Mouse (Mus musculus) hindbrain, embryonic 10.5 days (tissue): ENCODE data around the gene Tut4. TPM values are rescaled to one million over a fixed set of nuclear protein-coding genes. Genes with fewer than 3 reads are reported as not detected.
A peak's percentile ranks its signal among the peaks of the same experiment; 100 is the strongest.

Source experiments
- DNase-seq: peaks from one replicate; pipeline ENCODE4 v3.0.0-alpha.2; 2017; ENCODE audit warnings: low spot score
- H3K27ac ChIP-seq: fragments of 300-500 bp; sonication (generic); 2 replicates; pipeline ENCODE4 v1.5.1; 2016; ENCODE audit warnings: mild to moderate bottlenecking, moderate library complexity
- H3K27me3 ChIP-seq: fragments of 300-500 bp; sonication (generic); 2 replicates; pipeline ENCODE4 v1.6.1; 2016; ENCODE audit warnings: mild to moderate bottlenecking; ENCODE audit not compliant: poor library complexity, insufficient read depth, severe bottlenecking
- H3K36me3 ChIP-seq: fragments of 300-500 bp; sonication (generic); 2 replicates; pipeline ENCODE4 v1.6.1; 2016; ENCODE audit warnings: mild to moderate bottlenecking, moderate library complexity
- H3K4me1 ChIP-seq: fragments of 300-500 bp; sonication (generic); replicated peaks from 2 replicates; pipeline ENCODE4 v1.6.1; 2016; ENCODE audit warnings: mild to moderate bottlenecking
- H3K4me3 ChIP-seq: fragments of 300-500 bp; sonication (generic); 2 replicates; pipeline ENCODE4 v1.5.1; 2016; ENCODE audit warnings: mild to moderate bottlenecking, moderate library complexity
- H3K9me3 ChIP-seq: fragments of 300-500 bp; sonication (generic); 2 replicates; pipeline ENCODE4 v1.6.1; 2016; ENCODE audit warnings: mild to moderate bottlenecking, moderate library complexity
- WGBS: fragments of 180-500 bp; shearing (Covaris S2); methylation state at CpG from one replicate; pipeline ENCODE4 v1.1.7; 2016; 5-methylcytosine and 5-hydroxymethylcytosine counted together
- polyA plus RNA-seq: library from polyadenylated mRNA; unstranded; fragments of >200 nt; fragmentation: Nextera tagmentation; extraction: Ambion mirVana; gene quantifications from 2 replicates; pipeline ENCODE4 v1.2.1, GENCODE M21; 2016

The Tut4 gene
- polyA plus RNA-seq, 1 experiment from 2014 or later, result 62.4 TPM

GRCm38 (mm10) chr4:108578840-108579742 lies 119.9 kb downstream of the Tut4 start, which contains the start of the genes Prpf38a and Orc1:
Prpf38a (minus strand) TSS chr4:108579336.
Orc1 (plus strand) TSS chr4:108579423.
- DNase-seq, result peak; percentile 98
- WGBS, result under 1% methylated on average over 64 of the region's 64 CpGs
- Histone ChIP-seq H3K27ac (peak within 1 kb of the TSS; percentile 89), H3K9me3 (no peaks in the 10 kb centered on the region), H3K4me1 (peaks cover 31% of the 10 kb centered on the region), H3K4me3 (peak within 1 kb of the TSS; percentile 84), H3K36me3 (peaks cover 55% of the 10 kb centered on the region), H3K27me3 (no peaks in the 10 kb centered on the region)

GRCm38 (mm10) chr4:108579743-108580411 lies 120.7 kb downstream of the Tut4 start:
- Histone ChIP-seq H3K4me3 (peak overlapping the region; percentile 84), H3K9me3 (no peaks in the 10 kb centered on the region), H3K27ac (peak overlapping the region; percentile 89), H3K27me3 (no peaks in the 10 kb centered on the region), H3K4me1 (peaks cover 31% of the 10 kb centered on the region), H3K36me3 (peaks cover 52% of the 10 kb centered on the region)
- WGBS, result 1% methylated on average over 16 of the region's 16 CpGs
- no peak for DNase-seq

- no peaks in the 10 kb centered on the region for H3K4me1 ChIP-seq
- no peaks in the 10 kb centered on the region for H3K27me3 ChIP-seq
- no peak overlapping the region for H3K27ac ChIP-seq
- no peak overlapping the region for H3K4me3 ChIP-seq
- DNase-seq, result no peak
- peaks cover 84% of the 10 kb centered on the region for H3K36me3 ChIP-seq
- H3K9me3 ChIP-seq, result no peaks in the 10 kb centered on the region
- WGBS, result 92% methylated on average over 2 of the region's 2 CpGs
These were observed 134.2 kb downstream of the Tut4 start for GRCm38 (mm10) chr4:108593376-108593775.

GRCm38 (mm10) chr4:108595785-108596184 lies 136.6 kb downstream of the Tut4 start:
- Histone ChIP-seq H3K9me3 (no peaks in the 10 kb centered on the region), H3K4me3 (no peak overlapping the region), H3K4me1 (no peaks in the 10 kb centered on the region), H3K36me3 (peaks cover 89% of the 10 kb centered on the region), H3K27ac (no peak overlapping the region), H3K27me3 (no peaks in the 10 kb centered on the region)
- DNase-seq, result no peak
- 94% methylated on average over 1 of the region's 1 CpGs for WGBS

GRCm38 (mm10) chr4:108598306-108598705 lies 139.1 kb downstream of the Tut4 start:
- DNase-seq, result no peak
- no peak overlapping the region for H3K27ac ChIP-seq
- no peaks in the 10 kb centered on the region for H3K27me3 ChIP-seq
- H3K9me3 ChIP-seq, result 0 out of 2 replicates have a peak, but pooled peaks cover 3% of the 10 kb centered on the region
- H3K4me3 ChIP-seq, result no peak overlapping the region
- peaks cover 94% of the 10 kb centered on the region for H3K36me3 ChIP-seq
- no peaks in the 10 kb centered on the region for H3K4me1 ChIP-seq
- 92% methylated on average over 4 of the region's 4 CpGs for WGBS

- Histone ChIP-seq H3K4me3 (no peak overlapping the region), H3K36me3 (peaks cover 95% of the 10 kb centered on the region), H3K27me3 (no peaks in the 10 kb centered on the region), H3K27ac (no peak overlapping the region), H3K9me3 (0 out of 2 replicates have a peak, but pooled peaks cover 3% of the 10 kb centered on the region), H3K4me1 (no peaks in the 10 kb centered on the region)
- DNase-seq, result no peak
- WGBS, result 95% methylated on average over 7 of the region's 7 CpGs
These were observed 142.6 kb downstream of the Tut4 start for GRCm38 (mm10) chr4:108601870-108602269.

- DNase-seq, result no peak
- WGBS, result 94% methylated on average over 3 of the region's 3 CpGs
- H3K9me3 ChIP-seq, result no peaks in the 10 kb centered on the region
- peaks cover 87% of the 10 kb centered on the region for H3K36me3 ChIP-seq
- H3K27ac ChIP-seq, result no peak overlapping the region
- H3K4me1 ChIP-seq, result no peaks in the 10 kb centered on the region
- H3K4me3 ChIP-seq, result no peak overlapping the region
- H3K27me3 ChIP-seq, result no peaks in the 10 kb centered on the region
These were observed 149.4 kb downstream of the Tut4 start for GRCm38 (mm10) chr4:108608651-108609050.

Other genes starting within 250 kb of the Tut4 start
- 0.07 TPM in 1 of 2 replicates, not detected in the other for gene Zyg11a, start 241.4 kb upstream of the Tut4 start, polyA plus RNA-seq
- gene Zyg11b, start 158.3 kb upstream of the Tut4 start, polyA plus RNA-seq, result 13.0 and 17.0 TPM in 2 replicates
- 65.2 and 68.6 TPM in 2 replicates for gene Coa7, start 131.3 kb upstream of the Tut4 start, polyA plus RNA-seq
- gene Shisal2a, start 76.1 kb upstream of the Tut4 start, polyA plus RNA-seq, result 1.1 and 2.4 TPM in 2 replicates
- 45.9 and 56.0 TPM in 2 replicates for gene Gpx7, start 52.5 kb upstream of the Tut4 start, polyA plus RNA-seq
- gene Prpf38a, start 119.9 kb downstream of the Tut4 start, polyA plus RNA-seq, result 101 and 117 TPM in 2 replicates
- gene Orc1, start 120.0 kb downstream of the Tut4 start, polyA plus RNA-seq, result 14.4 and 22.2 TPM in 2 replicates
- gene Cc2d1b, start 160.5 kb downstream of the Tut4 start, polyA plus RNA-seq, result 24.8 and 26.6 TPM in 2 replicates